Mouse (Mus musculus): ENCODE results near the gene Ascc3.

Ascc3 gene

DNA sequence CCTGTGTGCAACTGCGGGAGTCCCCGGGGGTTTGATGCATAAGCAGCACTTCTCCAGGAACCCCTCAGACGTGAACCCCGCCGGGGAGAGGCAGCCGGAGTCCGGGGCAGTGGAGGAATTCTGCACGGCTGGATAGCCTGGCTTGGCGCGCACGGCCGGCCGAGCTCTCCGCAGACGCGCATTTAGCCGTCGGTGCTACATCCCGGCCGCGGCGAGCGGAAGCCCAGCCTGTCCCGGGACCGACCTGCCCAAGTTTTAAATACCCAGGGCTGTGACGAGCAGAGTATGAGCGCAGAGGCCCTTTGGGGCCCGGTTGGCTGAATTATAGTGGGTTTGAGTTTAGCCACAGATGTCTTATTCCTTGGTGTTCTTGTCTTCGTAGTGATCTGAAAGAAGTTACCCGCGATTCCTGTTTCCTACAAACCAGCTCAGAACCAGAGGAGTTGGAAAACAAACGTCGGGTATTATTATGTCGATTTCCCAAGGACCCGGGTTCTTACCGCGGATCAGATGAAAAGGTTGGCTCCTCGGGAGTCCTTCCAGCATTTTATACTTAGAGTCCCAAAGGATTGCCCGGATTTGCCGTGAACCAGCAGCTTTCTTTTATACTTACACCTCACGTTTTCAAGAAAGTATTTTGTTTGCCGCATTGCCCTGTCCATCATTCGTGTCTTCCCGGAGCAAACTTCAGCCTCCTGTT, 302.8 kb downstream of the Ascc3 start:
- no peak for DNase-seq

- DNase-seq = no peak
These were observed 303.7 kb downstream of the Ascc3 start for GRCm38 (mm10) chr10:50895881-50896766.

DNA sequence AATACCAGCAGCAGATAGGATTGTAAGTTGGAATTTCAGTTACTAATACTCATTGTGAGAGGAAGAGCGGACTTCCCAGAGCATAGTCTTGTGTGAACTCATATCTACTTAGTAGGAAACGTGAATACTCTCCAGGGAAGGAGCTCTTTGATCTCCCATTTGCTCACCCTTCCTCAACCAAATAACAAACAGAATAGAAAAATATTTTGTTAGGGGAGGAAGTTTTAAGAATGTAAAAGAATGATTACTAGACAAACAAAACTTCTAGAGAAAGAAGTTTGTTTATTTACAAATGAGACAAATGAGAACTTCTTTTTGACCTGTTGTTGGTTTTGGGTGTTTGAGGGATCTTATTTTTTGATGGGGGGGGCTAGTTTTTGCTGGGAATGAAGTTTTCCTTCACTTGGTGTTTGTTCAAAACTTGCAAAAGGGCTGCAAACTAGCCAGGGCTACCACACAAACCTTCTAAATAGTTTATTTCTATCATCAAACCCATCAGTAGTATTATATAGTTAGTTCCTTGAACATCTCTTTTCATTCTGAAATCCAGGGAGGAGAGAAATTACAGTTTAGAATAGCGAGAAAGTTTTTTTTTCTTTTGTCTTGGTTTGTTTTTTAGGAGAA, 304.4 kb downstream of the Ascc3 start:
- no peak for DNase-seq

GRCm38 (mm10) chr10:50897530-50898471, 305.3 kb downstream of the Ascc3 start:
- no peak for DNase-seq

DNA sequence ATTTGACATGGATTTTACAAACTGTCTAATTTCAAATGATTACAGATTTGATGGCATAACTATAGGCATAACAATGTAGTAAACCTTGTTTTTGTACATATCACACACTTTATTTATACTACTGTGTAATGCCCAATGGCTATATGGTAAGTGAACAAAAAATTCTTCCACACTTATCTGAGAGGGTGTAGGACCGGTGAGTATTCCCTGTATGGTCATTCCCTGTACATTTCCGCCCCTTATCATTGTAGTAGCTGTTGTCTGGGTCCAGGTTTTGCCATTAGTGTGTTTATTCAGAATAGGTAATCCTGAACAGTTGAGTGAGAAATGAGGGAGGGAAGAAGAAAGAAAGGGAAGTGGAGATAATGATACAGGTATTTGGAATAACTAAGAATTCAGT, 306.2 kb downstream of the Ascc3 start:
- no peak for DNase-seq

DNA sequence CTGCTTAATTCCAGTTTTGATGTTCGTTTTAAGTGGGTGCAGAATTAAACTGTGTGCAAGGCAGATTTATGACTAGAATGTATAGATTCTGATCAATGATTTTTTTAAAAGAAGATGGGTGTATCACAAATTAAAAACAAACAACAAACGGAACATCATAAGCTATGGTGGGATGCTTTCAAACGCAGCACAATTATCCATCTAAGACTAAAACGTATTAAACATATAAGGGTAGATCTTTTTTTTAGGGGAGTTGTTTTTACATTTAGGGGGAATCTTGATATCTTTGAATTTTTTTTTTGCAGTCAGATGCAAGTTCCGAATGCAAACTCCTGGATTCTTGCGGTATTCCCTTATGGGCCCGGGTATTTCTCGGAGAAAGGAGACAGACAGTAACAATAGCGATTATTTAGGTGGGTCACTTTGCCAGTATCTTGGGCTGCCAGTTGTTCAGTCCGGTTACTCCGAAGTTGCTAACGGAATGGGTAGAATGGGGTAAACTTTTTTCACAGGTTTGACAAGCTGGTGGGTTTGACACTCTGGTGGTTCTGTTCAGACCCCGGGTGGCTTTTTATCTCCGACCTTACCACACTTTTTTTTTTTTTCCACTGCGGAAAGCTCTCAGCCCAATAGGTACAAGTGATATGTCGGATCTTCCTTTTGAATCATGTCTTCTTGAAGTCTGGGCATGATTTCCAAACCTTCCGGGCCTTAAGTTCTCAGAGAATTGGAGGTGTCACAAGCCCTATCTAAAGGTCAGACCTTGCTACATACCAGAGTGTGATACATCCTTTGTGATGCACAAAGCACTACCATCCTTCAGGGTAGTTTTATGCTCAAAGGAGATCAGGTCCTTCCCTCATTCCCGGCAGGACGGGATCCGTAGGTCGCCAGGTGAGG, 307.6 kb downstream of the Ascc3 start:
- DNase-seq = no peak

Data from right cerebral cortex, postnatal 14 days (tissue).